Mouse (Mus musculus) erythroblast, embryonic 14.5 days (primary cell): Measurements from ENCODE around the gene Gpn1. TPM values are rescaled to one million over a fixed set of nuclear protein-coding genes. Genes with fewer than 3 reads are reported as not detected.
"Not testable (repeated sequence)": the region's sequence is repeated elsewhere in the genome, so short reads cannot be mapped to it uniquely, and the experiment has no call there.

Experiments used
- H3K27me3 ChIP-seq: 2 replicates; pipeline ENCODE4 v1.6.1; 2012; ENCODE audit warnings: inconsistent platforms; ENCODE audit not compliant: control insufficient read depth
- H3K36me3 ChIP-seq: 2 replicates; pipeline ENCODE4 v1.6.1; 2012; ENCODE audit warnings: mild to moderate bottlenecking, inconsistent platforms; ENCODE audit not compliant: control insufficient read depth
- H3K4me1 ChIP-seq: 2 replicates; pipeline ENCODE4 v1.6.1; 2012; ENCODE audit warnings: inconsistent platforms; ENCODE audit not compliant: control insufficient read depth
- H3K4me3 ChIP-seq: replicated peaks from 2 replicates; pipeline ENCODE3; 2012; ENCODE audit warnings: moderate library complexity, mild to moderate bottlenecking, inconsistent platforms
- H3K9me3 ChIP-seq: 2 replicates; pipeline ENCODE4 v1.6.1; 2012; ENCODE audit warnings: low read length, inconsistent platforms, mixed read lengths; ENCODE audit not compliant: control insufficient read depth
- GATA1 ChIP-seq: IDR thresholded peaks from 2 replicates; pipeline ENCODE4 v1.6.1; 2012; ENCODE audit warnings: low read length, inconsistent platforms, mixed read lengths
- TAL1 ChIP-seq: IDR thresholded peaks from 3 replicates; pipeline ENCODE4 v1.6.1; 2012; ENCODE audit warnings: low read length, inconsistent platforms, mixed read lengths
- polyA plus RNA-seq: library from polyadenylated mRNA; stranded (reverse); fragments of >175 nt; gene quantifications from 2 replicates; pipeline ENCODE4 v1.2.3, GENCODE M21; 2012

Gpn1 gene
- polyA plus RNA-seq, 1 experiment: 0.81 TPM

DNA sequence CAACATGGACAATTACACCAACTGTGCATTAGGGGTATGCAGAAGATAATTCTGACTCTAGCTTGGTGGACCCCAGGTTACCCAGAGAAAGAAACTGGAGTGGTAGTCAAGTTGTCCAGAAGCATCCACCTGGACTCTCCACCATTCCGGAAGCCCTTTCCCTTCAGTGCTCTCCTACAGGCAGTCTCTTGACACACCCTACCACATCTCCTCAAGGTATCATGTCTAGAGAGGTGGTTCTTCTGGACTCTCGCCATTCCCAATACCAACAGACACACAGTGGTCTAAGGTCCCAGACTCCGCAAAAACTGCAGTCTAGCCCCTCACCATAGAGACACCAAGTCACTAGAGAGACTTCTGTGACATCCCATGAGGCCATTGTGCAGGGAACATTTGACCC is 9.1 kb upstream of the Gpn1 start, which contains the start of gene 4930548H24Rik:
TSS of gene 4930548H24Rik (plus strand) at position 301 of the 400 bp plus-strand sequence.
- Histone ChIP-seq H3K9me3 (no peaks in the 10 kb centered on the region), H3K27me3 (no peaks in the 10 kb centered on the region), H3K4me3 (no peak within 1 kb of the TSS), H3K36me3 (peaks cover 20% of the 10 kb centered on the region), H3K4me1 (no peaks in the 10 kb centered on the region)
- TF ChIP-seq GATA1: no peak
- no peak for TF ChIP-seq TAL1

DNA sequence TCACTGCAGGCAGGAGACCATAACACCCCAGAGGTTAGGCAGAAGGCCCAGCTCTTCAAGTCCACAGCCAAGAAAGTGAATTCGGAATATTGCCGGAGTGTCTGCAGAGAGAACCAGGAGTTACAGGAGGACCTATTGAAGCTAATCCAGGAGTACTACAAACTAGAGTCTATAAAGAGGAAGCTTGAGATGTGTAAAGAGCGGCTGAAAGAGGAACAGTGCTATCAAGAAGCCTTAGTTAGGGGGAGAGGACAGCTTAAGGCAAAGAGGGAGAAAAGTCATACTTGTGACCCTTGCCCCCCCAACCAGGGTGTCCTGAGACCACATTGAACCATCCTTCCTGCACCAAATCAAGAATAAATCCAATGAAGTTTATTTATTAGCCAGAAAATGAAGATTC is 6.7 kb upstream of the Gpn1 start:
- no peaks in the 10 kb centered on the region for H3K4me1 ChIP-seq
- H3K9me3 ChIP-seq: no peaks in the 10 kb centered on the region
- H3K27me3 ChIP-seq: peaks cover 13% of the 10 kb centered on the region
- H3K36me3 ChIP-seq: no peaks in the 10 kb centered on the region
- H3K4me3 ChIP-seq: no peak overlapping the region
- TF ChIP-seq GATA1 (no peak), TAL1 (no peak)

DNA sequence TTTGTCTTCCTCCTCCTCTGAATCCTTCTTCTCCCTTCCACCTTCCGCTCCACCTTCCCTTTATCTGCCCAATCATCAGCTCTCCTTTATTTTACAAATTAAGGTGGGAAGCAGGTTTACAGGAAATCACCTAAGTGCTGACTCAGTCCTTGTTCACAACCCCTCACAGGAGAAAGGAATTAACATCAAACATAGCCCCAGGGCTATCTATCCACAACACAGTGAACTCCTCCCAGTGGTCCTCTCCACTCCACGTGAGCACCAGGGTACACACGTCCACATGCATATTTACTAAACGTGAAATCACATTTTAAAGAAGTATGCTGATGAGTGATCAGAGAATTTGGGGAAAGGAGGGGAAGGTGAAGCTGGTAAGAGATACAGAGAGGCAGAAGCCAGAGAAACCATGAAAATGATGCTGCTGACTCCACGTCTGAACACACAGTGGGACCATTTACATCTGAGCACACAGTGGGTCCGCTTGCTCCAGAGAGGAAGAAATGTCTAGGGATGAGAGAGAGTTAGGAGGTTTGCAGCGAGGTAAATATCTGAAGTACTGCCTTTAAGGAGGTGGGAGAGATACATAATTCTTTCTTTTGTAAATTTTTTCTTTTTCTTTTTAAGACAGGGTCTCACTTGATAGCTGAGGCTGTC is 5.3 kb upstream of the Gpn1 start:
- TF ChIP-seq TAL1 (no peak), GATA1 (no peak)
- Histone ChIP-seq H3K27me3 (peaks cover 15% of the 10 kb centered on the region), H3K36me3 (no peaks in the 10 kb centered on the region), H3K4me3 (no peak overlapping the region), H3K4me1 (peaks cover 5% of the 10 kb centered on the region), H3K9me3 (no peaks in the 10 kb centered on the region)

DNA sequence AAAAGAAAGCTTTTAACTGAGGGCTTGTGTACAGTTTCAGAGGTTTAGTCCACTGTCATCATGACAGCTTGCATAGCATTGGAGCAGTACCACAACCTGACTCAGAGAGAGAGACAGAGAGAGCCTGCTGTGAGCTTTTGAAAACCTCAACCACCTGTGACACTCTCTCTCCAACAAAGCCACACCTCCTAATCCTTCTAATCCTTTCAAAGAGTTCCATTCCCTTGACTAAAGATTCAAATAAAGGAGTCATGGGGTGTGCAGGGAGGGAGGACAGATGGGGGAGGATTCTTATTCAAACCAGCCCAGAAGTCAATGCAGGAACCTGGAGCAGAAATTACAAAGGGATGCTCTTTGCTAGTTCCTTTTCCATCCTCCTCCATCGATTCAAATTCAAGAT is 2.5 kb upstream of the Gpn1 start:
- Histone ChIP-seq H3K27me3 (peaks cover 15% of the 10 kb centered on the region), H3K36me3 (peaks cover 7% of the 10 kb centered on the region), H3K4me3 (no peak overlapping the region), H3K9me3 (no peaks in the 10 kb centered on the region), H3K4me1 (peaks cover 23% of the 10 kb centered on the region)
- no peak for TF ChIP-seq GATA1
- no peak for TF ChIP-seq TAL1

DNA sequence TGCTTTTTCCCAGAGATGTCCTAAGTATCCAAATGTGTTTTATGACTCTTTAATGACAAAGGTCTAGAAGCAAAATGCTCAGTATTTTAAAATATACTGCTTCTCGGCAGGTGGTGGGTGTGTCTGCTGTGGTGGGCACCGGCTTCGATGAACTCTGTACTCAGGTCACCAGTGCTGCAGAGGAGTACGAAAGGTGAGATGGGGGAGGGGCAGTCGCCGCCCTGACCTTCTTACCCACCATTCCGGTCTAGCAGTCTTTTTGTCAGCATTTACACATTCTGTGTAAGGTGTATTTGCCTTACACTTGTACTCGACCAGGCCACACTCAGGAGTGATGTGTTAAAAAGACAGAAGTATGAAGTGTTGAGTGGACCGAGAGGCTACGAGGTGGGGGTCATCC is 10.3 kb downstream of the Gpn1 start:
- Histone ChIP-seq H3K36me3 (peaks cover 74% of the 10 kb centered on the region), H3K4me3 (no peak overlapping the region)
- TF ChIP-seq GATA1 (no peak), TAL1 (no peak)

DNA sequence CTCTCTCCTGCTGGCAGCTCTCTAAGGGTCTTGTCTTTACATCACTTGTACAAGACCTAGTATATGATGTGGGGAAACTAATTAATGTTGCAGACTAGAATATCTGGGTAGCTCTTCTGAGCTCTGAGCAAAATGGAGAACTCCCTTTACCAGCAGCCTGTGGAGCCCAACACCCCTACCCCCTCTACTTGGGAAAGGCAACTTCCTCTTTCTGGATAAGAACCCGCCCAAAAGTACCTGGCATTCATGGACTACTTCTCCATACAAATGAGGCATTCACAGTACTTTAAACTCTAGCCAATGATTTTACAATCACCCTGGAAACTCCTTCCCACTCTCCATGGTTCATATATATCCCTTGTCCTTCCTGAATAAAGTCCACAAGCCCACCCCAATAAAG is 17.9 kb downstream of the Gpn1 start:
- TF ChIP-seq GATA1 (no peak), TAL1 (no peak)
- Histone ChIP-seq H3K36me3 (peaks cover 89% of the 10 kb centered on the region), H3K4me1 (no peaks in the 10 kb centered on the region), H3K27me3 (no peaks in the 10 kb centered on the region), H3K4me3 (no peak overlapping the region), H3K9me3 (no peaks in the 10 kb centered on the region)

More for the DNA sequence above, 10.3 kb downstream of the Gpn1 start:
- Histone ChIP-seq H3K27me3 (no peaks in the 10 kb centered on the region), H3K9me3 (no peaks in the 10 kb centered on the region), H3K4me1 (no peaks in the 10 kb centered on the region)

DNA sequence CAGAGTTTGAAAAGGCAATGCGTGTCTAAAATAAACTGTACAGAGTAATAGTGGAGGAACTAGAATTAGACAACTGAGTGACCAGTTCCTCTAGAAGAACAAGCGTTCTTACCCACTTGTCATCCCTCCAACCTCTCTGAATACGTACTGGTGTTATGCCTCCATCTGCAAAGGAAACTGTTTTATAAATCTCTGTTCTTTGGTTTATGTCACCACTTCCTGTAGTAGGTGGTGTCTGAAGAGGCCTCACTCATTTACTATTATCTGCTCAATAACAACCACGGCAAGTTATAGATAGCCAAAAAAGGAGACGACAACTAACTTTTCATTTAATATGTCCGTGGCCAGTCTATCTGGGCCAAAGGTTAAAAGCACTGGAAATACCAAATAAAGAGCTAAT is 26.0 kb downstream of the Gpn1 start:
- H3K9me3 ChIP-seq: no peaks in the 10 kb centered on the region
- H3K4me1 ChIP-seq: peaks cover 8% of the 10 kb centered on the region
- H3K36me3 ChIP-seq: peaks cover 71% of the 10 kb centered on the region
- no peaks in the 10 kb centered on the region for H3K27me3 ChIP-seq
- H3K4me3 ChIP-seq: no peak overlapping the region
- TF ChIP-seq TAL1 (no peak), GATA1 (no peak)

DNA sequence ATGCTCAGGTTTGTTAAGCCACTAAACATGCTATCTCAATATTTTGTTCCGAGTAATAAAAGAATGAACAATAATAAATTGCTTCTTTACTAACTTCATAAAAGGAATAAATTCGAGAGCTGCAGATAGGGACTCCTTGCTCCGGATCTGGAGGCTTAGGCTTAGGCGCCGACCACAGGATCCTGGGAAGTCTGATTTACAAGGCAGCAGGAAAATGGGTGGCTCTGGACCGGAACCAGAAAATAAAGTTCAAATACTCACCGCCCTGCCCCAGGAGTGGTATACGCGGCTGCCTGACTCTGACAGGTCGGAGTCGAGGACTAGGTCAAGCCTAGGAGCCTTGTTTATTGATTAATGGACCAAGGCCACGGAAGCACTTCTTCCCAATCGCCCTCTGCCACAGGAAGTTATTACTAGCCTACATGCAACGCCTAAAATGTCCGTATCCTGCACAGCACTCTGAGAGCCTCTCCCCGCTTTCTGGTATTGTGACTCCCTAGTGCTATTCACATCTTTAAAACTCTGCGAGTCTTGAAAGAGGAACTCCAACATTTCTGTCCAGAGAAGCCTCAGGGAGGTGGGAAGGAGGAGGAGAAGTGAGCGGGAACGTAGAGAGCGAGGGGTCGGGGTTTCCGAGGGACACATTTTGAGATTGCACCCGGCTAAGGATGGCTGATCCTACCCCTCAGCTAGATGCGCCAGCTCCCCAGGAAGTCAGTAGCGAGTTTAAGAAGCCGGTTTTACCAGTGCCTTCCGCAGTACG is 32.0 kb downstream of the Gpn1 start, which contains the start of gene Slc4a1ap:
TSS of gene Slc4a1ap (plus strand) at position 642 of the 763 bp plus-strand sequence.
- Histone ChIP-seq H3K27me3 (no peaks in the 10 kb centered on the region), H3K9me3 (no peaks in the 10 kb centered on the region), H3K4me3 (peak within 1 kb of the TSS; percentile 89), H3K36me3 (peaks cover 43% of the 10 kb centered on the region), H3K4me1 (peaks cover 32% of the 10 kb centered on the region)
- TF ChIP-seq TAL1 (no peak), GATA1 (no peak)

DNA sequence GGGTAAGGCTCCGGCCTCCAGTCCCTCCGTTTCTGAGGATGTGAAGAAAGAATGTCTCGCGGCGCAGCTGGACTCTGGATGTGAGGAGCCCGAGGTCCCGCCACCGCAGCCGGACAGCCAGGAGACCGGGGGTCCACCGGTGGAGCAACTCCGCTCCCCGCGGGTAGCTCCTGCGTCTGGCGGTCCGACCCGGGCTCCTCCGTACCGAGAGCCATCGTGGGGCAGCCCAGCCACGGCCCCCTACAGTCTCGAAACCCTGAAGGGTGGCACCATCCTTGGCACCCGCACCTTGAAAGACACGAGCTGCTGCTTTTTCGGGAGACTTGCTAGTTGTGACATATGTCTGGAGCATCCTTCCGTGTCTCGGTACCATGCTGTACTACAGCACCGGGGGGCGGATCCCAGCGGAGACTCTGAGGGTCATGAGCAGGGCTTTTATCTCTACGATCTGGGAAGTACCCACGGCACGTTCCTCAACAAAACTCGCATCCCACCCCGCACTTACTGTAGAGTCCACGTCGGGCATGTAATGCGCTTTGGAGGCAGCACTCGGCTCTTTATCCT is 32.7 kb downstream of the Gpn1 start:
- peaks cover 45% of the 10 kb centered on the region for H3K36me3 ChIP-seq
- no peaks in the 10 kb centered on the region for H3K9me3 ChIP-seq
- no peak for TF ChIP-seq TAL1
- TF ChIP-seq GATA1: no peak

DNA sequence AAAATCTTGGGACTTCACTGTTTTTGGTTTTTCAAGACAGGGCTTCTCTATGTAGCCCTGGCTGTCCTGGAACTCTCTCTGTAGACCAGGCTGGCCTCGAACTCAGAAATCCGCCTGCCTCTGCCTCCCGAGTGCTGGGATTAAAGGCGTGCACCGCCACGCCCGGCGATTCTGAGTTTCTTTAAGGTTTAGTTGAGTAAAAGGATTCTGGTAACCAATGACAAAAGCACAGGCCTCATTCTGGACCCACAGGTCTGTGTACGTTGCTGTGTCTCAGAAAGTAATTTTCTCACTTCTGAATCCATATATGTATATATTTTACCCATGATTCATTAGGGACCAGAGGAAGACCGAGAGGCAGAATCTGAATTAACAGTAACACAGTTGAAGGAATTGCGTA is 33.2 kb downstream of the Gpn1 start, which contains the start of gene Supt7l:
TSS of gene Supt7l (minus strand) at position 101 of the 400 bp plus-strand sequence.
- H3K27me3 ChIP-seq, H3K9me3 ChIP-seq: not testable (repeated sequence)
- Histone ChIP-seq H3K4me3 (peak within 1 kb of the TSS; percentile 89), H3K36me3 (peaks cover 45% of the 10 kb centered on the region), H3K4me1 (peaks cover 32% of the 10 kb centered on the region)

More for the DNA sequence above, 32.7 kb downstream of the Gpn1 start:
- Histone ChIP-seq H3K4me1 (peaks cover 32% of the 10 kb centered on the region), H3K27me3 (no peaks in the 10 kb centered on the region), H3K4me3 (peak overlapping the region; percentile 89)
